Mouse (Mus musculus) skeletal muscle tissue, adult 2 months (tissue): Measurements from ENCODE around the gene Ptgfrn.

Experiments
- DNase-seq: peaks from one replicate; pipeline ENCODE4 v3.0.0-alpha.2; 2012; ENCODE audit warnings: low read depth, low spot score

The Ptgfrn gene

GRCm38 (mm10) chr3:101037984-101038545 lies 72.0 kb downstream of the Ptgfrn start:
- no peak for DNase-seq

DNA sequence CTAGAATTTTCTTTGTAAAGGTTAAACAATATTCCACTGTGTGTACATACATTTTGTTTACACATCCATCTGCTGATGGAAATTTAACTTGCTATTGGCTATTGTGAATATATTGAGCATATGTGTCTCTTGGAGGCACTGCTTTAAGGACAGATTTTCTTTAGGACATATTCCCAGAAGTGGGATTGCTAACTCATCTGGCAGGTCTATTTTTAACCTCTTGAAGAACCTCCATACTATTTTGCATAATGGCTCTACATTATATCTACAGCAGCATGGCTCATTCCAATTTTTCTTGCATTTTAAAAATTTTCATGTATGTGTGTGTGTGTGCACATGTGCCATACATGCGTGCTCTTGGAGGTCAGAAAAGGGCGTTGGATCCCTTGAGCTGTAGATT lies 74.1 kb downstream of the Ptgfrn start:
- no peak for DNase-seq

- no peak for DNase-seq
These were observed 75.6 kb downstream of the Ptgfrn start for GRCm38 (mm10) chr3:101034509-101034908.

DNA sequence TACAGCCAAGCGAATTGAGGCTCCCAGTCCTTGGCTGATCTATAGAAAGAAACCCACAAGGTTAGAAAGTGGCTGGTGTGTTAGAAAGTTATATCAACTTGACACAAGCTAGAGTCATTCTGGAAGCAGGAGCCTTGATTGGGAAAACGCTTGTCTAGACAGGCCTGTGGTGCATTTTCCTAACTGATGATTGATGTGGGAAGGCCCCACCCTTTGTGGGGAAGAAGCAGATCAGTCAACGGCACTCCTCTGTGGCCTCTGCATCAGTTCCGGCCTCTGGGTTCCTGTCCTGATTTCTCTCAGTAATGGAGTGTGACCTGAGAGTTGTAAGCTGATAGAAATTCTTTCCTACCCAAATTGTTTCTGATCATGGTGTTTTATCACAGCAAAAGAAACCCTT lies 76.4 kb downstream of the Ptgfrn start:
- DNase-seq = no peak

GRCm38 (mm10) chr3:101031456-101032142 lies 78.5 kb downstream of the Ptgfrn start:
- DNase-seq = no peak

DNA sequence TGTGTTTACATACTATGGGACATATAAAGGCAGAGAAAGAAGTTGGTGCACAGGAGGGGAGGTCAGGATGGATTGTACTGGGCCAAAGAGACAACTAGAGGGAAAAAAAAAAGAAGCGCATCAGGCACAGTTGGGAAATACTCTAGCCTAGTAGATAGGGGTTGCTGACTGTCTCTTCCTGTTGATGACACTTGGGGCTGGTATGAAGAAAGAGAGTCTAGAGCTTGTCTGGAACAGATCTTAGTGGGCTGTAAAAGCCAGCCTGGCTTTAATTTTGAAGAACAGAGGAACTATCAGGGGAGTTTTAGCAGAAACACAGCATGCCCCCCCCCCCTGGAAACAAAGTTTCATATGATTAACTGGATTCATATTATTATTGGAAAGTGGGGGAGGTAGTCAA lies 79.4 kb downstream of the Ptgfrn start:
- no peak for DNase-seq

DNA sequence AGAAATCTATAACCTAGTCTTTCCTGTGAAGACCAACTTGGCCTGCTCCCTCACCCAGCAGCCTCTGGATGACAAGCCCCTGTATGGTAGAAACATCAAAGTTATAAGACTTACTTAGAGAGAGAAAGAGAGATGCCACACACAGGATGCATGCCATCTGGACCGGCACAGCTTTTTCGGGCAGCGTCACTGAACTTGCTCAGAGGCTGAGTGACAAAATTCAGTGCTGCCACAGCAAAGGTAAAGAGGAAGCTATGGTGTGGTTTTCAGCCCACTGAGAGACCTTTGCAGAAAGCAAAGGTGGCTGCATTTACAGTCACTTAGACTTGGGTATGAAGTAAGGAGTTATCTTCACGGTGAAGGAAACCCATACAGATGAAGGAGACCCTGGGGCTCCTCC lies 80.7 kb downstream of the Ptgfrn start, which contains the start of gene Cd101:
Cd101 (minus strand) TSS at position 218 of the 400 bp plus-strand sequence.
- DNase-seq = no peak

DNA sequence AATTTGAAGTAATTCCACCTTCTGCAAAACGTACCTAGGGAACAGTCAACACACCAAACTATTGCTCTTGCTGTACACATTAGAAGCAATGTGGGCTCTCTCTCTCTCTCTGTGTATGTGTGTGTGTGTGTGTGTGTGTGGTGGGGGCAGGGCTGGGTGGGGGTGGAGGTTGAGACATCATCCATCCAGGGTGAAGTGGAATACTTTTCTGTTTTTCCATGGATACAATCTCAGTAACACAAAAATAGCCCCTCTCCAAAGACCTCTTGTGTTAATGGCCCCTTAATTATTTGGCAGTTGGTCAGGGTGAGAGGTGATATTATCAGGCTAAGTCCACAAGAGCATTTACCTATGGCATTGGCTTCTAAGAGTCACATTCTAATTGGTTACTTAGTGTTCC lies 83.3 kb downstream of the Ptgfrn start:
- no peak for DNase-seq

GRCm38 (mm10) chr3:101022967-101023366 lies 87.1 kb downstream of the Ptgfrn start:
- DNase-seq = no peak

DNA sequence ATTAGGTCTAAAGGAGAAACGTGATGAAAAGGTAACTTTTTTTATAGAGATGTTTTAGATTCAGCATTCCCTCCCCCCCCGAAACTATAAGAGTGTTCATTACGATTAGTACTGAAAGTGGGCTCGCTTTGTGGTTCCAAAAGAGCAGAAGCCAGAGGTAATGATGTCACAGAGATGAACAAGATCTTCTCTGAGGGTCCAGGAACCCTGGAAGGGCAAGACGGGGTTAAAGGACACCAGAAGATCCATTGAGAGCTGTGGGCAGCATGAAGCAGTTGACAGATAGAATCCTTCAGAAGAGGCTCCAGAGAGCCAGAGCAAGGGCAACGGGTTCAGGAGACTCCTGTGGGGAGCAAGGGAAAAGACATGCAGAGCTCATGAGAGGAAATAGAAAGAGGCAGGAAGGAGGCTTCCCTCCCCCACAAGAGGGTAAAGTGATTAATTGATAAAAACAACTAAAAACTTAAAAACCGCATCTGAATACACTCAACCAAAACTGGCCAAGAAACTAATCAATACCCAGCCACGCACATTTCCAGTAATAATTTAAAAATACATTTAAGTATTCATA lies 88.5 kb downstream of the Ptgfrn start:
- DNase-seq = no peak

DNA sequence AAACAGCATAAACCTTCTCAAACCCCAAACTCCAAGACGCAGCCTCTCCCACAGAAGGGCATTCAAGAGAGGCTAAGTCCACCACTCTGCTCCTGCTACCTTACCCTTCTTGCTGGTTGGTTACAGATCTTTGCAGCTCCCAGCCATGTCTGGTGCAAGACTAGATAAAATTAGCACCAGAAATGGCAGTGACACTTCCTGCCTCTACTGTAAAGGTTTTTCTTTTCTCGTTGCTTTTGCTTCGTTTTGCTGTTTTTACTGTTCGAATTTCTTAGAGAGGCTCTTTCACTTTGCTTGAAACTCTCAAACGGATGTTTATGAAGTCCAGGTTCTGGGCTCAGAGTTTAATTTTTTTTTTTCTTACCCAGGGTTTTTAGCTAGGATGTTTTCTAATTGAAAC lies 89.0 kb downstream of the Ptgfrn start:
- DNase-seq = no peak

DNA sequence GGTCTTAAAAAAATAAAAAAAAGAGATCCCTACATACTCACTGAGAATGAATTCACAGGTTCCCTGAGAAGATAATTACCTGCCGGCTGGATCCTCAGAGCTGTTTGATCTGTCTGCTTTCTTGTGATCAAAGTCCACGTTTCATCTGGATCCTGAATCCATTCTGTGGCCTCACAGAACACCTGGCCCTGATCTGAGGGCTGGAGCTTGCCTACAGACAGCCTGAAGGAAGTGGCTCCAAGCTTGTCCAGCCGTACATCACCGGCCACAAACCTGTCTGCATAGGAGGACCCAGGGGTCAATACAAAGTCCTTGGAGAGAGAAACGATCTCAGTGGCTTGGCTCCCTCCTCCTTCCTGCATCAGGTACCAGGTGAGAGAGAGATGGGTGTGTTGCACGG lies 91.6 kb downstream of the Ptgfrn start:
- no peak for DNase-seq

DNA sequence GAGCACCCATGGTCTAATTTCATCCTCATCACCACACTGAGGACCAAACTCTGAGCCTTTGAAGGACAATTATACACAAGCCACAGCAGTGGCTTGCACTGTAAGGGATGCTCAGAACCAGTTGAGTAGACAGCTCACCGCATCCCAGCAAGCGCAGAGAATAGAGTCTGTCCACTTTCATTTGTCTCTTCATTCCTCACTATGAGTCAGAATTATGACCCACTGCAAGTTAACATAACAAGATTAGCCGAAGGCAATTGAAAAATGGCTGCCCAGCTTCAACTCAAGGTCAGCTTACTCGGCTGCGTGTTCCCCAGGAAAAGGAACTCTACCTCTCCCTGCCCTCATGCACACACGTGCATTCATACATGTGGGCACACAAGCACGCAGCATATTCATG lies 94.0 kb downstream of the Ptgfrn start:
- DNase-seq = no peak

DNA sequence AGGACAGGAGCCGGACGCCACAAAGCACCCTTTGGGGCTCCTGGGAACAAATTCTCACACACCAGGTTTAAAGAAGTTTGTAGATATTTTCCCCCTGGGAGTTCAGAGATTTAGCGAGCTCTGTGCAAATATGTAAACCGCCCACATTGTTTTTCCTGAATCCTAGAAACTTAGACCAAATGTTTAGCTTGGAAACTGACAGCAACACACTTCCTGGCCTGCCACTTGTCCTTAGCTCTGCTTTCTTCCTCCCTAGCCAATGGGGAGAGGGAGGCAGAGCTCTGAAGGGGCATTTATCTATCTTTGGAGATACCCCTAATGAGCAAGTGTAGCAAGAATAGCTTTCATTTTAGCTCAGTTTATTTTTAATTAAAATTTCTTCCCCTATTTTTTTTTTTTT lies 94.8 kb downstream of the Ptgfrn start:
- DNase-seq = no peak

- no peak for DNase-seq
These were observed 96.5 kb downstream of the Ptgfrn start for GRCm38 (mm10) chr3:101013536-101013935.

DNA sequence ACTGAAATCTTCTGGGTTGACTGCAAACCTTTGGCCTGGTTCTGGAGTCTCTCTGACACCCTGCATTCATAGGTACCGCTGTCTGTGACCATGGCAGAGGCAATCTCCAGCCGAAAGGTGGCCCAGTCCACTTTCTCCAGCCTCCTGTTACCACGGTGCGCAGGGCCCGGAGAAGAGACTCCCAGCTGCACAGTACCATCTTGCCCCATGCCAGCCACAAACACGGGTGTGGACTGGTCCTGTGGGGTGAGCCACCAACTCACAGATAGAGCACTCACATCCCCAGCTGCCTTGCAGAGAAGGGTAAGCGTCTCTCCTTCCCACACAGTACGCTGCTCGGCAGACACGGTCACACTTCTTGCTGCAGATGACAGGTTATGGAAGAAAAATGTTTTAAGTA lies 97.1 kb downstream of the Ptgfrn start:
- DNase-seq = no peak

GRCm38 (mm10) chr3:101012597-101012996 lies 97.5 kb downstream of the Ptgfrn start:
- DNase-seq = no peak

DNA sequence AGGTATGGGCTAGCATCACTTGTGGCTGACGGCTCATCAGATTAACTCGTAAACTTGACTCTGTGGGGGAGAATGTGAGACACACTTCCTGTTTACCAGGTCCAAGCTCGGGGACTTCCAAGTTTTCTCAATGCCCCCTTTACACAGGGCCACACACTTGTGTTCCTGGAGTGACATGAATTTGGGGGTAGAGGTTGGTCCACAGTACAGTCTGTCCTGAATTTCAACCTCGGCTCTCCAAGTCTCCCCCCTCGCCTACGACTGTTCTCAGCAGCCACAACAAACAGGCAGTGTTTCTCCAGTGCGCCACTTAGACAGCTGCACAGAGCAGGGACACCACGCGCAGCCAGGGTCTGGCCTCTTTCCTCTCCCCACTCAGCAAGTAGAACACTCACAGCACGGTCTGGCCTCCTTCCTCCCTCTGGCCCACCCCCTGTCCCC lies 97.9 kb downstream of the Ptgfrn start:
- no peak for DNase-seq

DNA sequence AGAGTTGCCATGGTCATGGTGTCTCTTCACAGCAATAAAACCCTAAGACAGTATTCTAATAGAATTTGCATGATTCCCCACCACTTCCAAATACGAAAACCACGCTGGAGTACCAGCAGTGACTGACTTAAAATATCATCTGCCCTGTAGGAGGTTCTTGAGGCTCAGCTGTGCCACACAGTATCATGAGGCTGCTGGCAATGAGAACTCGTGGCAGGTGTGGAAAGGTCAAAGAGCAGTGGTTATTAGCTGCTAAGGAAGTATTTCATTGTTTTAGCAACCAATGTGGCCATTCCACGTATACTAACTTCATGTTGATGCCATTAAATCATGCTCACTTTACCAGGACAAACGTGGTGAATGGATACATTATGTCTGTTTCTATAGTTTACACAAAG lies 98.9 kb downstream of the Ptgfrn start:
- no peak for DNase-seq

GRCm38 (mm10) chr3:101010589-101011202 lies 99.4 kb downstream of the Ptgfrn start:
- DNase-seq = no peak

GRCm38 (mm10) chr3:101007112-101007782 lies 102.8 kb downstream of the Ptgfrn start:
- DNase-seq = no peak

GRCm38 (mm10) chr3:101005392-101005791 lies 104.7 kb downstream of the Ptgfrn start:
- DNase-seq = no peak
